9 mouse cellular contexts compared by ENCODE assay signal in genomic region chrX:11494246-11494630, GRCm38 (mm10).
DNase-seq lines count a peak whose midpoint lies in the region; ATAC-seq and TF ChIP-seq lines count a peak whose summit lies in the region.
"Had no signal": no experiment of that assay in that cellular context is flagged by ENCODE, and none has a peak within 500 bp of the region (broad histone marks: within the 10 kb centered on the region; RNA-seq: fewer than 3 reads in every experiment).

No protein-coding gene starts in this region.

- H3K27ac ChIP-seq in liver, embryonic 11.5 days (ENCODE audit: low read depth, low read length), result no peak overlapping the region
- H3K27ac ChIP-seq in liver, embryonic 12.5 days, result no peak overlapping the region
- H3K27ac ChIP-seq in kidney, postnatal 0 days, result no peak overlapping the region

- H3K27me3 ChIP-seq in liver, embryonic 11.5 days (replicated peaks; ENCODE audit: control insufficient read depth, insufficient read depth, low read length), result peaks cover 39% of the 10 kb centered on the region
- H3K27me3 ChIP-seq in liver, embryonic 12.5 days (replicated peaks), result peaks cover 55% of the 10 kb centered on the region
- H3K27me3 ChIP-seq in kidney, postnatal 0 days (ENCODE audit: insufficient read depth, low read length), result peaks cover 4% of the 10 kb centered on the region; the same call in 1 of the 2 replicates

- no peak for DNase-seq in liver, embryonic 11.5 days (ENCODE audit: low spot score)
- DNase-seq in heart, adult 9 months (ENCODE audit: low spot score in 2 of 2), result peak; percentile 9 to 11
- DNase-seq in kidney, postnatal 0 days (ENCODE audit: low spot score), result peak; percentile 61
- peak; percentile 22 for DNase-seq in lung, postnatal 25 days (ENCODE audit: low spot score)

- no peak for ATAC-seq in liver, embryonic 11.5 days (replicated peaks; ENCODE audit: low FRiP score)
- ATAC-seq in liver, embryonic 12.5 days, result no peak
- ATAC-seq in kidney, postnatal 0 days (replicated peaks; ENCODE audit: low FRiP score, low read depth), result no peak
- ATAC-seq in inflammation-experienced regulatory T-cells, adult 6 months, result no peak
- ATAC-seq in granulocyte monocyte progenitor cell, adult 5-6 weeks (replicated peaks; ENCODE audit: poor library complexity, severe bottlenecking), result no peak
- ATAC-seq in cerebellum, adult (ENCODE audit: insufficient number of reproducible peaks, low FRiP score, low TSS enrichment), result no peak

- whole genome bisulfite sequencing in liver, embryonic 11.5 days, result 36% methylated on average over 12 of the region's 12 CpGs
- 23% methylated on average over 12 of the region's 12 CpGs for WGBS in liver, embryonic 12.5 days (ENCODE audit: insufficient replicate concordance)
- WGBS in kidney, postnatal 0 days, result 49% methylated on average over 12 of the region's 12 CpGs

- H3K36me3 ChIP-seq in liver, embryonic 11.5 days (ENCODE audit: control insufficient read depth, insufficient read depth, low read length), result no peaks in the 10 kb centered on the region
- no peaks in the 10 kb centered on the region for H3K36me3 ChIP-seq in liver, embryonic 12.5 days
- no peaks in the 10 kb centered on the region for H3K36me3 ChIP-seq in kidney, postnatal 0 days (ENCODE audit: insufficient read depth, low read length)

- H3K4me3 ChIP-seq in liver, embryonic 11.5 days (ENCODE audit: low read depth, low read length), result no peak overlapping the region
- no peak overlapping the region for H3K4me3 ChIP-seq in liver, embryonic 12.5 days
- no peak overlapping the region for H3K4me3 ChIP-seq in kidney, postnatal 0 days (replicated peaks; ENCODE audit: low read depth, low read length)
- H3K4me3 ChIP-seq: myocyte had no signal

- H3K9me3 ChIP-seq in liver, embryonic 11.5 days (ENCODE audit: control insufficient read depth, low read length), result no peaks in the 10 kb centered on the region
- no peaks in the 10 kb centered on the region for H3K9me3 ChIP-seq in liver, embryonic 12.5 days (replicated peaks)
- no peaks in the 10 kb centered on the region for H3K9me3 ChIP-seq in kidney, postnatal 0 days (replicated peaks; ENCODE audit: low read length)

- H3K4me2 ChIP-seq in liver, embryonic 11.5 days, result peak overlapping the region; percentile 49; the same call in 1 of the 2 replicates
- H3K4me2 ChIP-seq in liver, embryonic 12.5 days, result no peak overlapping the region
- peak overlapping the region; percentile 38 for H3K4me2 ChIP-seq in kidney, postnatal 0 days (ENCODE audit: low read length)

- no peaks in the 10 kb centered on the region; the same call in 1 of the 2 replicates for H3K4me1 ChIP-seq in liver, embryonic 11.5 days (replicated peaks; ENCODE audit: control insufficient read depth, insufficient read depth, low read length)
- no peaks in the 10 kb centered on the region for H3K4me1 ChIP-seq in liver, embryonic 12.5 days
- H3K4me1 ChIP-seq in kidney, postnatal 0 days (replicated peaks; ENCODE audit: insufficient read depth, low read length), result no peaks in the 10 kb centered on the region

- H3K9ac ChIP-seq in liver, embryonic 11.5 days (ENCODE audit: low read depth, low read length), result no peak overlapping the region
- H3K9ac ChIP-seq in liver, embryonic 12.5 days, result no peak overlapping the region
- H3K9ac ChIP-seq in kidney, postnatal 0 days (ENCODE audit: low read depth, low read length), result no peak overlapping the region

- TF ChIP-seq CTCF in kidney, postnatal 0 days (IDR thresholded peaks at IDR 0.05; ENCODE audit: low read depth), result no peak
